Comparison of ENCODE assay signal across 11 mouse cellular contexts in genomic region chr2:109921298-109922035, GRCm38 (mm10). TPM values are rescaled to one million over a fixed set of nuclear protein-coding genes. Genes with fewer than 3 reads are reported as not detected.
A peak's percentile ranks its signal among the peaks of the same experiment; 100 is the strongest.
DNase-seq lines count a peak whose midpoint lies in the region; ATAC-seq lines count a peak whose summit lies in the region.
"Had no signal": no experiment of that assay in that cellular context is flagged by ENCODE, and none has a peak within 500 bp of the region (broad histone marks: within the 10 kb centered on the region; RNA-seq: fewer than 3 reads in every experiment).

No protein-coding gene starts in this region.

- H3K9me3 ChIP-seq in heart, embryonic 14.5 days (ENCODE audit: control insufficient read depth, low read length), result no peaks in the 10 kb centered on the region
- no peaks in the 10 kb centered on the region for H3K9me3 ChIP-seq in heart, embryonic 10.5 days
- H3K9me3 ChIP-seq in midbrain, embryonic 12.5 days, result no peaks in the 10 kb centered on the region
- H3K9me3 ChIP-seq in midbrain, embryonic 16.5 days (replicated peaks; ENCODE audit: control insufficient read depth, low read length, poor library complexity, severe bottlenecking), result no peaks in the 10 kb centered on the region
- no peaks in the 10 kb centered on the region for H3K9me3 ChIP-seq in intestine, embryonic 16.5 days (ENCODE audit: control insufficient read depth, low read length)

- no peak overlapping the region for H3K4me3 ChIP-seq in heart, embryonic 14.5 days (ENCODE audit: control insufficient read depth in 1 of 2, insufficient read depth in 1 of 2, low read depth in 1 of 2, low read length in 2 of 2)
- no peak overlapping the region for H3K4me3 ChIP-seq in heart, embryonic 10.5 days
- H3K4me3 ChIP-seq in midbrain, embryonic 12.5 days, result no peak overlapping the region
- no peak overlapping the region for H3K4me3 ChIP-seq in midbrain, embryonic 16.5 days (ENCODE audit: low read depth, low read length)
- peak overlapping the region; percentile 26 for H3K4me3 ChIP-seq in intestine, embryonic 16.5 days (ENCODE audit: low read length)

- H3K4me2 ChIP-seq in heart, embryonic 14.5 days (ENCODE audit: low read length), result peak overlapping the region; percentile 19; the same call in 1 of the 2 replicates
- H3K4me2 ChIP-seq in midbrain, embryonic 12.5 days (replicated peaks), result peak overlapping the region; percentile 21
- H3K4me2 ChIP-seq in midbrain, embryonic 16.5 days (ENCODE audit: low read length), result no peak overlapping the region
- H3K4me2 ChIP-seq in intestine, embryonic 16.5 days (ENCODE audit: low read depth, low read length), result peak overlapping the region; percentile 37

- peaks cover 11 to 39% of the 10 kb centered on the region in 2 experiments for H3K4me1 ChIP-seq in heart, embryonic 14.5 days (ENCODE audit: control insufficient read depth in 2 of 2, insufficient read depth in 2 of 2, low read length in 2 of 2)
- peaks cover 34% of the 10 kb centered on the region for H3K4me1 ChIP-seq in heart, embryonic 10.5 days
- peaks cover 28% of the 10 kb centered on the region for H3K4me1 ChIP-seq in midbrain, embryonic 12.5 days
- peaks cover 26% of the 10 kb centered on the region for H3K4me1 ChIP-seq in midbrain, embryonic 16.5 days (ENCODE audit: control insufficient read depth, insufficient read depth, low read length)
- H3K4me1 ChIP-seq in intestine, embryonic 16.5 days (ENCODE audit: control insufficient read depth, insufficient read depth, low read length), result peaks cover 40% of the 10 kb centered on the region

- peaks cover 10% of the 10 kb centered on the region for H3K36me3 ChIP-seq in heart, embryonic 14.5 days (ENCODE audit: control insufficient read depth, insufficient read depth, low read length)
- H3K36me3 ChIP-seq in heart, embryonic 10.5 days, result peaks cover 7% of the 10 kb centered on the region
- H3K36me3 ChIP-seq in midbrain, embryonic 12.5 days, result 0 out of 2 replicates have a peak, but pooled peaks cover 5% of the 10 kb centered on the region
- 0 out of 2 replicates have a peak, but pooled peaks cover 2% of the 10 kb centered on the region for H3K36me3 ChIP-seq in midbrain, embryonic 16.5 days (ENCODE audit: control insufficient read depth, insufficient read depth, low read length)
- H3K36me3 ChIP-seq in intestine, embryonic 16.5 days (ENCODE audit: control insufficient read depth, insufficient read depth, low read length), result peaks cover 4% of the 10 kb centered on the region; the same call in 1 of the 2 replicates

- no peak for ATAC-seq in heart, embryonic 14.5 days (ENCODE audit: insufficient number of reproducible peaks, insufficient read depth, low FRiP score, low read depth)
- ATAC-seq in midbrain, embryonic 12.5 days (ENCODE audit: low FRiP score, low read depth), result no peak
- no peak for ATAC-seq in midbrain, embryonic 16.5 days
- no peak for ATAC-seq in intestine, embryonic 16.5 days
- ATAC-seq: activated CD4-positive, CD25-positive, alpha-beta regulatory T cell, adult 4 months had no signal

- 0 out of 2 replicates have a peak overlapping the region, but pooled peaks have one; percentile 5 for H3K9ac ChIP-seq in heart, embryonic 14.5 days (ENCODE audit: low read length)
- H3K9ac ChIP-seq in midbrain, embryonic 12.5 days (replicated peaks), result no peak overlapping the region
- no peak overlapping the region for H3K9ac ChIP-seq in midbrain, embryonic 16.5 days (ENCODE audit: low read depth, low read length)
- peak overlapping the region; percentile 51 for H3K9ac ChIP-seq in intestine, embryonic 16.5 days (ENCODE audit: low read depth, low read length)

- no peaks in the 10 kb centered on the region for H3K27me3 ChIP-seq in heart, embryonic 14.5 days (ENCODE audit: control insufficient read depth, insufficient read depth, low read length)
- no peaks in the 10 kb centered on the region for H3K27me3 ChIP-seq in heart, embryonic 10.5 days (ENCODE audit: insufficient read depth, poor library complexity, severe bottlenecking)
- H3K27me3 ChIP-seq in midbrain, embryonic 12.5 days, result no peaks in the 10 kb centered on the region
- no peaks in the 10 kb centered on the region for H3K27me3 ChIP-seq in midbrain, embryonic 16.5 days (ENCODE audit: control insufficient read depth, insufficient read depth, low read depth, low read length)
- no peaks in the 10 kb centered on the region for H3K27me3 ChIP-seq in intestine, embryonic 16.5 days (replicated peaks; ENCODE audit: control insufficient read depth, insufficient read depth, low read length)

- H3K27ac ChIP-seq in heart, embryonic 14.5 days (replicated peaks in 1 of 2; ENCODE audit: control insufficient read depth in 1 of 2, insufficient read depth in 1 of 2, low read depth in 2 of 2, low read length in 2 of 2), result peak overlapping the region in 1 of 2 experiments; percentile 12; a peak in 1 of 4 replicates
- no peak overlapping the region for H3K27ac ChIP-seq in heart, embryonic 10.5 days
- H3K27ac ChIP-seq in midbrain, embryonic 12.5 days (replicated peaks), result no peak overlapping the region
- H3K27ac ChIP-seq in midbrain, embryonic 16.5 days (ENCODE audit: low read length), result no peak overlapping the region
- peak overlapping the region; percentile 65 for H3K27ac ChIP-seq in intestine, embryonic 16.5 days (ENCODE audit: low read length)

- 47% methylated on average over 8 of the region's 8 CpGs for WGBS in heart, embryonic 14.5 days
- WGBS in heart, embryonic 10.5 days, result 61% methylated on average over 8 of the region's 8 CpGs
- 74% methylated on average over 8 of the region's 8 CpGs for WGBS in midbrain, embryonic 12.5 days
- WGBS in midbrain, embryonic 16.5 days, result 68% methylated on average over 8 of the region's 8 CpGs
- 36% methylated on average over 8 of the region's 8 CpGs for whole genome bisulfite sequencing in intestine, embryonic 16.5 days

- no peak for DNase-seq in heart, embryonic 10.5 days (ENCODE audit: low spot score)
- DNase-seq in spleen, postnatal 36 days (ENCODE audit: low spot score in 2 of 2), result no peak
- DNase-seq in right cerebral cortex, postnatal 25 days, result no peak
- DNase-seq in c-Kit-positive CD71-positive TER-119-positive erythroid progenitor cells, embryonic 14.5 days (ENCODE audit: low spot score), result no peak
- DNase-seq: cerebellum, postnatal 14 days; lung, adult 2 months had no signal

RNA-seq across cellular contexts. Expression of gene Lgr4, which starts 4.0 kb away (rescaled TPM):
- polyA plus RNA-seq in heart, embryonic 14.5 days (2014; fragmentation: Nextera tagmentation; extraction: Ambion mirVana), result 19.3 and 20.8 TPM in 2 replicates
- 10.2 and 12.7 TPM in 2 replicates for polyA plus RNA-seq in heart, embryonic 10.5 days (2016; fragmentation: Nextera tagmentation; extraction: Ambion mirVana)
- polyA plus RNA-seq in midbrain, embryonic 12.5 days (2016; fragmentation: Nextera tagmentation; extraction: Ambion mirVana), result 15.0 and 16.8 TPM in 2 replicates
- 6.8 and 7.1 TPM in 2 replicates for polyA plus RNA-seq in midbrain, embryonic 16.5 days (2015; fragmentation: Nextera tagmentation; extraction: Ambion mirVana)
- 18.9 and 19.0 TPM in 2 replicates for polyA plus RNA-seq in intestine, embryonic 16.5 days (2015; fragmentation: Nextera tagmentation; extraction: Ambion mirVana)

RNA-seq across cellular contexts. Expression of gene Lin7c, which starts 30.8 kb away (rescaled TPM):
- 43.0 and 44.3 TPM in 2 replicates for polyA plus RNA-seq in heart, embryonic 14.5 days (2014; fragmentation: Nextera tagmentation; extraction: Ambion mirVana)
- 50.8 and 54.3 TPM in 2 replicates for polyA plus RNA-seq in heart, embryonic 10.5 days (2016; fragmentation: Nextera tagmentation; extraction: Ambion mirVana)
- 159 and 172 TPM in 2 replicates for polyA plus RNA-seq in midbrain, embryonic 12.5 days (2016; fragmentation: Nextera tagmentation; extraction: Ambion mirVana)
- polyA plus RNA-seq in midbrain, embryonic 16.5 days (2015; fragmentation: Nextera tagmentation; extraction: Ambion mirVana), result 256 and 261 TPM in 2 replicates
- polyA plus RNA-seq in intestine, embryonic 16.5 days (2015; fragmentation: Nextera tagmentation; extraction: Ambion mirVana), result 61.9 and 67.0 TPM in 2 replicates

Comparison
In these comparisons a context has a peak if more than half of its experiments do, and no peak if none do; other contexts are left out.
1. H3K9ac ChIP-seq: peak in heart, embryonic 14.5 days (single experiment) and intestine, embryonic 16.5 days (single experiment); none in midbrain, embryonic 12.5 days (single experiment) and midbrain, embryonic 16.5 days (single experiment).